Mouse (Mus musculus): ENCODE results near the gene Zfp3. TPM values are rescaled to one million over a fixed set of nuclear protein-coding genes. Genes with fewer than 3 reads are reported as not detected.
"Not testable (repeated sequence)": the region's sequence is repeated elsewhere in the genome, so short reads cannot be mapped to it uniquely, and the experiment has no call there.

Gene Zfp3
- total RNA-seq, 2 experiments from 2014 or later, result 0.30 TPM; not detected in 1

GRCm38 (mm10) chr11:70754476-70754875, 9.5 kb upstream of the Zfp3 start:
- ATAC-seq (replicated peaks; ENCODE audit: low FRiP score, poor library complexity, severe bottlenecking), result no peak

- no peak for ATAC-seq (replicated peaks; ENCODE audit: low FRiP score, poor library complexity, severe bottlenecking)
Measured at GRCm38 (mm10) chr11:70754958-70755357, 9.1 kb upstream of the Zfp3 start.

GRCm38 (mm10) chr11:70755645-70756044, 8.4 kb upstream of the Zfp3 start:
- peak; percentile 73; the same call in 1 of the 2 replicates for ATAC-seq (replicated peaks; ENCODE audit: low FRiP score, poor library complexity, severe bottlenecking)

GRCm38 (mm10) chr11:70760446-70760845, 3.6 kb upstream of the Zfp3 start:
- not testable (repeated sequence) for ATAC-seq (replicated peaks; ENCODE audit: low FRiP score, poor library complexity, severe bottlenecking)

- ATAC-seq (replicated peaks; ENCODE audit: low FRiP score, poor library complexity, severe bottlenecking), result no peak
Measured at GRCm38 (mm10) chr11:70762641-70763040, 1.4 kb upstream of the Zfp3 start.

- no peak for ATAC-seq (replicated peaks; ENCODE audit: low FRiP score, poor library complexity, severe bottlenecking)
Measured at GRCm38 (mm10) chr11:70763582-70763935, 450 bp upstream of the Zfp3 start.

GRCm38 (mm10) chr11:70765776-70766445, 1.9 kb downstream of the Zfp3 start:
- ATAC-seq (replicated peaks; ENCODE audit: low FRiP score, poor library complexity, severe bottlenecking), result no peak

- ATAC-seq (replicated peaks; ENCODE audit: low FRiP score, poor library complexity, severe bottlenecking), result no peak
Measured at GRCm38 (mm10) chr11:70770804-70771203, 6.8 kb downstream of the Zfp3 start.

GRCm38 (mm10) chr11:70776830-70777571, 13.0 kb downstream of the Zfp3 start:
- peak; percentile 88 for ATAC-seq (replicated peaks; ENCODE audit: low FRiP score, poor library complexity, severe bottlenecking)

- ATAC-seq (replicated peaks; ENCODE audit: low FRiP score, poor library complexity, severe bottlenecking), result no peak
Measured at GRCm38 (mm10) chr11:70777634-70778033, 13.6 kb downstream of the Zfp3 start.

GRCm38 (mm10) chr11:70778058-70778457, 14.0 kb downstream of the Zfp3 start:
- not testable (repeated sequence) for ATAC-seq (replicated peaks; ENCODE audit: low FRiP score, poor library complexity, severe bottlenecking)

- ATAC-seq (replicated peaks; ENCODE audit: low FRiP score, poor library complexity, severe bottlenecking), result no peak
Measured at GRCm38 (mm10) chr11:70785908-70786307, 21.9 kb downstream of the Zfp3 start.

GRCm38 (mm10) chr11:70787052-70787451, 23.0 kb downstream of the Zfp3 start:
- no peak for ATAC-seq (replicated peaks; ENCODE audit: low FRiP score, poor library complexity, severe bottlenecking)

GRCm38 (mm10) chr11:70788972-70789655, 25.1 kb downstream of the Zfp3 start:
- ATAC-seq (replicated peaks; ENCODE audit: low FRiP score, poor library complexity, severe bottlenecking), result no peak

GRCm38 (mm10) chr11:70790426-70790825, 26.4 kb downstream of the Zfp3 start:
- no peak for ATAC-seq (replicated peaks; ENCODE audit: low FRiP score, poor library complexity, severe bottlenecking)

GRCm38 (mm10) chr11:70790874-70791551, 27.0 kb downstream of the Zfp3 start:
- no peak for ATAC-seq (replicated peaks; ENCODE audit: low FRiP score, poor library complexity, severe bottlenecking)

GRCm38 (mm10) chr11:70791676-70792075, 27.7 kb downstream of the Zfp3 start:
- no peak for ATAC-seq (replicated peaks; ENCODE audit: low FRiP score, poor library complexity, severe bottlenecking)

- ATAC-seq (replicated peaks; ENCODE audit: low FRiP score, poor library complexity, severe bottlenecking), result no peak
Measured at GRCm38 (mm10) chr11:70792409-70792808, 28.4 kb downstream of the Zfp3 start.

GRCm38 (mm10) chr11:70802208-70802864, 38.3 kb downstream of the Zfp3 start:
- ATAC-seq (replicated peaks; ENCODE audit: low FRiP score, poor library complexity, severe bottlenecking), result no peak

- no peak for ATAC-seq (replicated peaks; ENCODE audit: low FRiP score, poor library complexity, severe bottlenecking)
Measured at GRCm38 (mm10) chr11:70802865-70803261, 38.9 kb downstream of the Zfp3 start.

Measured in erythroid progenitor cell, adult 5-6 weeks (primary cell).